Mouse (Mus musculus) lung, postnatal 0 days (tissue): ENCODE measurements around the gene St8sia4. TPM values are rescaled to one million over a fixed set of nuclear protein-coding genes. Genes with fewer than 3 reads are reported as not detected.

Experiments used
- ATAC-seq: fragments of 200-750 bp; cut with Nextera tagmentation; 2 replicates; pipeline ENCODE4 v1.8.0; 2017; ENCODE audit warnings: moderate library complexity
- DNase-seq: peaks from one replicate; pipeline ENCODE4 v3.0.0-alpha.2; 2016; ENCODE audit warnings: low spot score
- H3K27ac ChIP-seq: fragments of 300-500 bp; sonication (generic); 2 replicates; pipeline ENCODE4 v1.5.1; 2014; ENCODE audit warnings: antibody characterized with exemption, mild to moderate bottlenecking, low read length, mixed read lengths
- H3K27me3 ChIP-seq: fragments of 300-500 bp; sonication (generic); replicated peaks from 2 replicates; pipeline ENCODE4 v1.6.1; 2014; ENCODE audit warnings: low read length, mixed read lengths; ENCODE audit not compliant: insufficient read depth
- H3K36me3 ChIP-seq: fragments of 300-500 bp; sonication (generic); 2 replicates; pipeline ENCODE4 v1.6.1; 2014; ENCODE audit warnings: low read length, mixed read lengths; ENCODE audit not compliant: insufficient read depth
- H3K4me1 ChIP-seq: fragments of 300-500 bp; sonication (generic); 2 replicates; pipeline ENCODE4 v1.6.1; 2014; ENCODE audit warnings: antibody characterized with exemption, low read depth, low read length, mixed read lengths; ENCODE audit not compliant: insufficient read depth
- H3K4me2 ChIP-seq: fragments of 300-500 bp; sonication (generic); replicated peaks from 2 replicates; pipeline ENCODE4 v1.6.1; 2014; ENCODE audit warnings: low read depth, mild to moderate bottlenecking, low read length, moderate library complexity, mixed read lengths
- H3K4me3 ChIP-seq: fragments of 300-500 bp; sonication (generic); 2 replicates; pipeline ENCODE4 v1.5.1; 2014; ENCODE audit warnings: low read depth, low read length
- H3K9ac ChIP-seq: fragments of 300-500 bp; sonication (generic); replicated peaks from 2 replicates; pipeline ENCODE4 v1.6.1; 2014; ENCODE audit warnings: low read depth, mild to moderate bottlenecking
- H3K9me3 ChIP-seq: fragments of 300-500 bp; sonication (generic); 2 replicates; pipeline ENCODE4 v1.6.1; 2016; ENCODE audit warnings: low read length, mixed read lengths
- CTCF ChIP-seq: IDR thresholded peaks from 2 replicates; pipeline ENCODE4 v1.5.1; 2016; ENCODE audit warnings: antibody characterized with exemption, mild to moderate bottlenecking
- EP300 ChIP-seq: IDR thresholded peaks from 2 replicates; pipeline ENCODE4 v1.6.1; 2016; ENCODE audit warnings: antibody characterized with exemption, mild to moderate bottlenecking, control low read depth
- WGBS: fragments of 180-500 bp; shearing (Covaris S2); extraction: QIAGEN DNeasy Blood & Tissue Kit; methylation state at CpG from one replicate; pipeline ENCODE4 v1.1.7; 2014; 5-methylcytosine and 5-hydroxymethylcytosine counted together
- polyA plus RNA-seq: library from polyadenylated mRNA; unstranded; fragments of >200 nt; fragmentation: Nextera tagmentation; extraction: Ambion mirVana; gene quantifications from 2 replicates; pipeline ENCODE4 v1.2.1, GENCODE M21; 2015

The St8sia4 gene
- polyA plus RNA-seq, 1 experiment from 2014 or later = 6.0 TPM

DNA sequence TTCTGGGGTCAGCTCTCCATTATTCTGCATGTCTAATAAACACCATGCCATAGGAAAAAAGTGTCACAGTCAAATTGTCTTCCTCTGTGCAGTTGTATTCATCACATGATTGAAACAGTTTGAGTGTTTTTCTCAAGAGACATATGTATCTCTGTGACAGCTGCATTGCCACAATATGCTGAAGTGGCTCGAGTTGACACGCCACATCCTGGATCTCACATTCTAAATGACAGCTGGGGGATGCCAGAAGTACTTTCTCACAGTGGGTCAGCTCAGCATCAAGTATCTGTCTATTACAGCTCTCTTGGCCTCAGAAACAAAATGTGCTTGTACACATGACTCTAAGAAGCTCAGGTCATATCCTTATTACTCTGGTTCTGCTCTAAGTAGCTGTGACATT lies 61.9 kb downstream of the St8sia4 start:
- Histone ChIP-seq H3K36me3 (no peaks in the 10 kb centered on the region), H3K4me1 (no peaks in the 10 kb centered on the region), H3K4me3 (no peak overlapping the region), H3K9ac (no peak overlapping the region), H3K4me2 (no peak overlapping the region), H3K27me3 (no peaks in the 10 kb centered on the region), H3K27ac (no peak overlapping the region), H3K9me3 (no peaks in the 10 kb centered on the region)
- DNase-seq (peak; percentile 73), ATAC-seq (peak; percentile 89)
- 63% methylated on average over 2 of the region's 2 CpGs for WGBS
- TF ChIP-seq CTCF (no peak), EP300 (peak; percentile 53)

GRCm38 (mm10) chr1:95598108-95598507 lies 69.3 kb downstream of the St8sia4 start:
- no peak for TF ChIP-seq EP300
- TF ChIP-seq CTCF = no peak

GRCm38 (mm10) chr1:95596825-95597224 lies 70.5 kb downstream of the St8sia4 start:
- H3K9me3 ChIP-seq = no peaks in the 10 kb centered on the region
- WGBS = 86% methylated on average over 1 of the region's 1 CpGs
- no peaks in the 10 kb centered on the region for H3K36me3 ChIP-seq
- no peak overlapping the region for H3K4me2 ChIP-seq
- H3K9ac ChIP-seq = no peak overlapping the region
- TF ChIP-seq EP300 (no peak), CTCF (no peak)
- no peaks in the 10 kb centered on the region for H3K4me1 ChIP-seq
- no peak for ATAC-seq
- no peak for DNase-seq
- no peak overlapping the region for H3K4me3 ChIP-seq
- no peaks in the 10 kb centered on the region for H3K27me3 ChIP-seq
- H3K27ac ChIP-seq = no peak overlapping the region

More at GRCm38 (mm10) chr1:95598108-95598507, 69.3 kb downstream of the St8sia4 start:
- Histone ChIP-seq H3K4me3 (no peak overlapping the region), H3K27me3 (no peaks in the 10 kb centered on the region), H3K27ac (no peak overlapping the region), H3K4me2 (no peak overlapping the region), H3K36me3 (no peaks in the 10 kb centered on the region), H3K9ac (no peak overlapping the region), H3K9me3 (no peaks in the 10 kb centered on the region), H3K4me1 (no peaks in the 10 kb centered on the region)
- DNase-seq (no peak), ATAC-seq (no peak)
- WGBS = 93% methylated on average over 1 of the region's 1 CpGs

DNA sequence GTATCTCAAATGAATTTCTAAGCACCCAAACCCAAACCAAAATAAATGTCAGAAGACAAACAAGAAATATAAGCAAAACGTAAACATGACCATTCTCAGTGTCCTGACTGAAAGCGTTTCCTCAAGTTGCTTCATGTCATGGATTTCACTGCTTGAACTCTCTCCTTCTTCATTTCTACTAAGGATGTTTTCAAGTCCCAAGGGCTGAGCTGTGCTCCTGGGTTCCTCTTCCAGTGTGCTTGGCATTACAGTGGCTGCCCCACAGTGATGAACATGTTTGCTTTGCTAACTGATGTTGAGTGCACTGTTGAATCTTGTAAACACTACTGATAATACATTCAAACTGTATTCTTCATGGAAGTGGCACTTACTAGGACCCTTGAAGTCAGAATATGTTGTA lies 76.3 kb downstream of the St8sia4 start:
- TF ChIP-seq CTCF (no peak), EP300 (no peak)
- Histone ChIP-seq H3K4me2 (no peak overlapping the region), H3K9me3 (no peaks in the 10 kb centered on the region), H3K36me3 (no peaks in the 10 kb centered on the region), H3K4me3 (no peak overlapping the region), H3K9ac (no peak overlapping the region), H3K27ac (no peak overlapping the region), H3K4me1 (no peaks in the 10 kb centered on the region), H3K27me3 (no peaks in the 10 kb centered on the region)
- no peak for ATAC-seq
- DNase-seq = no peak
- 78% methylated on average over 2 of the region's 2 CpGs for WGBS

DNA sequence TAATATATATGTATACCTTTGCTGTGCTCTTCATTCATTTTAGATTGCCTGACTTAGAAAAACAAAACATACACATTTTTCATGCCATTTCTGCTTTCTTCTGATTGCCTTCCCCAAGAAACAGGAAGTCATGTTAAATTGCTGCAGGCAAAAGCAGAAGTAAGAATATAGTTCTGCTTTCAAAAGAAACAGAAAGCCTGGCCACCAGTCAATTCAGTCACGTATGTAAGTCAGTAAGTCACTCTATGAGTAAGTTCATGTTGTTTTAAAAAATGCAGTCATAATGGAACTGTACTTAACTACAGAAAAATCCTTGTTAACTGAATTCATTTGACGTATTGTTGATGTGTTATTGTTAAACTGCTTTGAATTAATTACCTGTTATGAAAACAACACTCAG lies 77.3 kb downstream of the St8sia4 start:
- Histone ChIP-seq H3K4me2 (no peak overlapping the region), H3K36me3 (no peaks in the 10 kb centered on the region), H3K27ac (no peak overlapping the region), H3K9ac (no peak overlapping the region), H3K9me3 (no peaks in the 10 kb centered on the region), H3K27me3 (no peaks in the 10 kb centered on the region), H3K4me1 (no peaks in the 10 kb centered on the region), H3K4me3 (no peak overlapping the region)
- DNase-seq (peak; percentile 49), ATAC-seq (no peak)
- 57% methylated on average over 2 of the region's 2 CpGs for WGBS
- no peak for TF ChIP-seq EP300
- no peak for TF ChIP-seq CTCF

DNA sequence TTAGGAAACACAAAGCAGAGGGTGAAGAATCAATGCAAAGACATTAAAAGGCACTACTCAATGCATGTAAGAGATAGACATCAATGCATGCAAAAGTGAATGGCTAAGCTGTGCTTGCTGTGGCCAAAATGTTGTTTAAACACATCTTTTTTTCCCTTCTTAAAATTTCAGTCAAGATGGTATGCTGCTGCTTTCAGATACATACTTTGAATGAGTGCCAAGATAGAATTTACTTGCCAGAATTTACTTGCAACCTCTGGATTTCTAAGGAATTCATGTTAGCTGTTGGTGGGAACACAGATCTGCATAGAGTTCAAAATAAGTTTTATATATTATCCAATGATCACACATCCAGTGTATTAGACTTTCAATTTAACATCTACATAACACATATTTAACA lies 77.9 kb downstream of the St8sia4 start:
- Histone ChIP-seq H3K9me3 (no peaks in the 10 kb centered on the region), H3K9ac (no peak overlapping the region), H3K27ac (no peak overlapping the region), H3K4me1 (no peaks in the 10 kb centered on the region), H3K27me3 (no peaks in the 10 kb centered on the region), H3K4me2 (no peak overlapping the region), H3K4me3 (no peak overlapping the region), H3K36me3 (no peaks in the 10 kb centered on the region)
- TF ChIP-seq CTCF (no peak), EP300 (no peak)
- ATAC-seq (no peak), DNase-seq (no peak)

- WGBS = 55% methylated on average over 1 of the region's 1 CpGs
Measured at GRCm38 (mm10) chr1:95583310-95583709, 84.1 kb downstream of the St8sia4 start.

More at GRCm38 (mm10) chr1:95583310-95583709, 84.1 kb downstream of the St8sia4 start:
- Histone ChIP-seq H3K4me1 (no peaks in the 10 kb centered on the region), H3K36me3 (no peaks in the 10 kb centered on the region), H3K27me3 (no peaks in the 10 kb centered on the region), H3K9ac (no peak overlapping the region), H3K4me2 (no peak overlapping the region), H3K27ac (no peak overlapping the region), H3K4me3 (no peak overlapping the region), H3K9me3 (no peaks in the 10 kb centered on the region)
- no peak for TF ChIP-seq CTCF
- TF ChIP-seq EP300 = no peak
- ATAC-seq = no peak
- DNase-seq = no peak
